Mouse (Mus musculus) layer of hippocampus, postnatal 36 days (tissue): ENCODE measurements around the gene Foxk1. TPM values are rescaled to one million over a fixed set of nuclear protein-coding genes. Genes with fewer than 3 reads are reported as not detected.
A peak's percentile ranks its signal among the peaks of the same experiment; 100 is the strongest.

Source experiments
- DNase-seq, 2 experiments: peaks; one replicate each; pipeline ENCODE4 v3.0.0; 2022
- total RNA-seq, 2 experiments: library from RNA; stranded (reverse); gene quantifications; 2 replicates each; pipeline ENCODE4 v1.2.3; 2021

The Foxk1 gene
- total RNA-seq, 2 experiments from 2014 or later = 47.9 to 52.2 TPM

DNA sequence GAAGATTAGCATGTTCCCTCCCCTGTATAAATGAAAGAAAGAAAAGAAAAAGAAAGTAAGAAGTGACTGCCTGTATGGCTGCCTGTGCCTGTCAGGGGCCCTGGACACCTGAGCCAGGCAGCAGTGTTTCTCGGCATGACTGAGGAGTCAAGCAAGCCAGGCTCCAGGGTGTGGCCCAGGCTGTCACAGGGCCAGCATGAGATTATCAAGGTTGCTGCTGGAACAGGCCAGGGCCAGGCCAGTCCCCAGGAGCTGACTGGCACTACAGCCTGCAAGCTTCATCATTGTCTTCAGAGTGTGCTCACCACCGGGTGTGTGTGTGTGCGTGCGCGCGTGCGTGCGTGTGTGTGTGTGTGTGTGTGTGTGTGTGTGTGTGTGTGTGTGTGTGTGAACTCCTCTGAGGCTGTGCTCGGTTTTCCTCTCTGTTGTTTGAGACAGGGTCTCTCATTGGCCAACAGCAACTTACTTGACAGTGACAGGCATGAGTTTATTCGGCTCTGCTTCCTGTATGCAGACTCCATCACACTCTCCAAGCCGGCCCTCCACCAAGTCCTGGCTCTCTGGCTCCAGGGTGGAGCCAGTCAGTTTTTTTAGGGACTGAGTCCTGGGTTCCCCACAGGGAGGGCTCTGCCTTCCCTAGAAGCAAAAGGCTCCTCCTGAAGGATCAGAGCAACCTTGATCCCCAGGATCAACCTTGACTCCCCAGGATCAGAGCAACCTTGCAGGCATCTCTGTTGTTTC is 43.7 kb downstream of the Foxk1 start:
- DNase-seq = no peak

DNA sequence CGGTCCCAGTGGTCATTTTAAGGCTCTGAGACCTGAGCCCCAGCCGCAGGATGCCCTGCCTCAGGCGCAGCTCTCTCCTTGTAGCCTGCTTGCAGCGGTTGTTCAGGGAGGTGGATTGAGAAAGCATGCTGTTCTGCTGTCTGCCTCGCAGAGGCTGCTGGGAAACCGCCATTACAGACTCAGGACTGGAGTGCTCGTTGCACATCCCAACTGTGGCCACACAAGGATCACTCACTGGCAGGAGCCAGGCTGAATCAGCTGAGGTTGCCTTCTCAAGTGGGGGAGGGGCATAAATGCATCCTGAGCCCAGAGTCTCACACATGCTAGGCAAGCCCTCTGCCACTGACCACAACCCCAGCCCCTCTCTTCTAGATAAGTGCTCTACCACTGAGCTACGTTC is 44.4 kb downstream of the Foxk1 start:
- DNase-seq = no peak

DNA sequence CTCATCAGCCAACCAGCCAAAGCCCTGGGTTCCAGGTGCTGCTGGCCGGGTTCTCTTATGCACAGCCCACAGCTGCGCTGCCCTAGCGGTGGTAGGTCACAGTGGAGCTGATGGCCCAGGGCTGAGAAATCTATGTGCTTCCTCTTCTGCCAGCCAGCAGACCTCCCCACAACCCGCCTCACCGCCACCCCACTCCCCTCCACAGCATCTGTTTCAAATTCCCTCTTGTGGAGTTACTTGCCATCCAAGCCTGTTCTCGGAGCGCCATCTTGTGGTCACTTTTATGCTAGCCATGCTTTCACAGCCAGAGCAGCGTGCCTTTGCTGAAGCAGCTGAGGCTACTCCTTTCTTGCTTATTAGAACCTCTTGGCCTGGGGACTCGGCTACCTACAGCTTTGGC is 46.8 kb downstream of the Foxk1 start:
- peak; percentile 89 to 90 for DNase-seq

DNA sequence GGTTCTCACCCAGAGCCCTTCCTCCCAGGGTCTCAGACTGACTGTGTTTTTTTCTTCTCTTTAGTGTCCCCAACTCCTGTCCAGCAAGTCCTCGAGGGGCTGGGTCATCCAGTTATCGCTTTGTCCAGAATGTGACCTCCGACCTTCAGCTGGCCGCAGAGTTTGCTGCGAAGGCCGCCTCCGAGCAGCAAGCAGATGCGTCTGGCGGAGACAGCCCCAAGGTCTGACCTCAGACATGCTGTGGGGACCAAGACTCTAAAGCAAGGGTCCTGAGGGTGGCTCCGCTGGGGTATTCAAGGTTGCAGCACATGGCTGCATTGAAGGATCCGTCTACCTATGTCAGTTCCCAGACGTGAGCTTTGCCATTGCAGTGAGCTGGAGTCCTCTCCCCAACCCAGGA is 47.3 kb downstream of the Foxk1 start:
- no peak for DNase-seq

DNA sequence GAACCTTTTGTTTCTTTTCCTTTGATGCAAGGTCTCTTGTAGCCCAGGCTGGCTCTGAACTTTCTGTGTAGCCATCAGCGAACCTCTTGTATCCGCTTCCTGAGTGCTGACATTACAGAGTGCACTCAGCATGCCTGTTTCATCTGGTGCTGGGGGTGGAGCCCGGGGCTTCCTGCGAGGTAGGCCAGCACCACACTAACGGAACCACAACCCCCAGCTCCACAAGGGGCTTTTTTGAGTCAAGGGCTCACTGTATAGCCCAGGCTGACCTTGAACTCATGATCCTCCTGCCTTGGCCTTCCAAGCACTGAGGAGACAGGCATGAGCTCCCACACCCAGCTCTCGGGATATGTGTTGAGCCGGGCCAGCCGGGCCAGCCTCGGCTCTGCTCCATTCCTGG is 49.5 kb downstream of the Foxk1 start:
- no peak for DNase-seq

DNA sequence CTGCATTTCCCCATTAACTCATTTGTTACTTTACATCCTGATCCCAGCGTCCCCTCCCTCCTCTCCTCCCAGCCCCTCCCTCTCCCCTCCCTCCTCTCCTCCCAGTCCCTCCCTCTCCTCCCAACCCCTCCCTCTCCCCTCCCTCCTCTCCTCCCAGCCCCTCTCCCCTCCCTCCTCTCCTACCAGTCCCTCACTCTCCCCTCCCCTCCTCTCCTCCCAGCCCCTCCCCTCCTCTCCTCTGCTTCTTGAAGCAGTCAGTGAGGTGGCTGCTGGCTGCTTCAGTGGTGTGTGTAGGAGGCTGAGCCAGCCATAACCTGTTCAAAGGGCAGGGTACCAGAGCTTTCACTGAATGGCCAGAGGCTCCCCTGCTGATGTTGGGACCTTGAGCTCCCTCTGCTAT is 50.5 kb downstream of the Foxk1 start:
- no peak for DNase-seq

DNA sequence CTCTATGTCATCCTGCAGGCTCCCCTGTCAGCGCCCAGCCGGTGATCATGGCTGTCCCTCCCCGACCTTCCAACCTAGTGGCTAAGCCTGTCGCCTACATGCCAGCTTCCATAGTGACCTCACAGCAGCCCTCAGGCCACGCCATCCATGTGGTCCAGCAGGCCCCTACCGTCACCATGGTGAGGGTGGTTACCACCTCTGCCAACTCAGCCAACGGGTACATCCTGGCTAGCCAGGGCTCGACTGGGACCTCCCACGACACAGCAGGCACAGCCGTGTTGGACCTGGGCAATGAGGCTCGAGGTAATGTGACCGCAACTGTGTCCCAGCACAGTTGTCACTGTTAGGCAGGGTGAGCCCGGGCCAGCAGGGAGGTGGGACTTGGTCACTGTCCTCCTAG is 52.4 kb downstream of the Foxk1 start:
- DNase-seq = no peak

DNA sequence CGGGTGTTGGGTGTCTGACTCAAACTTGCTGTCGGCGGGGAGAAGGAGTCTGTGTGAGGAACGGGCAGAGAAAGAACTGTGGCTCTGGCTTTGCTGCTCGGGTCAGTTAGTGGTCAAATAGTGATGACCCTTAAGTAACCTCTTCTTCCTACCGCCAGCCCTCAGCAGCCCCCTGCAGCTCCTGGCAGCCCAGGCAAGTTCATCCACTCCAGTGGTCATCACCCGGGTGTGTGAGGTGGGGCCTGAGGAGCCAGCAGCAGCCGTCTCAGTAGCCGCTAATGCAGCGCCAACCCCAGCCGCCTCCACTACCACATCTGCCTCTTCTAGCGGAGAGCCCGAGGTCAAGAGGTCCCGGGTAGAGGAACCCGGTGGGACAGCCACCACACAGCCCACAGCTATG is 55.0 kb downstream of the Foxk1 start:
- DNase-seq = no peak

DNA sequence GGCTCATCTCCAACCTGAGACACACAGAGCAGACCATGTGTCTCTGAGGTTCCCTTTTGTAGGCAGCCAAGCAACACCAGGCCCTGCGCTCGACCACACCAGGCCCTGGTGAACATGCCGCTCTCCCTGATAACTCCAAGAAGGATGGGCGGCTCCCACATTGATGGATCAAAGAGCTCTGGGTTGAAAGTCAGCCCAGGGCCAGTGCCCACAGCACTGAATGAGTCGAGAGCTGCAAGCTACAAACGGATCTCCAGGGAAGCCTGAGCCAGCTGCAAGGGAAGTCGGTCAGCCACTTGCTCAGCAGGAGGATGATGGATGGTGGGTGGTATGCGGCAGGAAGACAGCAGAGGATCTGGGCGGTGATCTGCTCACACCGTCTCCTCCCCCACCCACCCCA is 56.0 kb downstream of the Foxk1 start:
- DNase-seq = no peak

DNA sequence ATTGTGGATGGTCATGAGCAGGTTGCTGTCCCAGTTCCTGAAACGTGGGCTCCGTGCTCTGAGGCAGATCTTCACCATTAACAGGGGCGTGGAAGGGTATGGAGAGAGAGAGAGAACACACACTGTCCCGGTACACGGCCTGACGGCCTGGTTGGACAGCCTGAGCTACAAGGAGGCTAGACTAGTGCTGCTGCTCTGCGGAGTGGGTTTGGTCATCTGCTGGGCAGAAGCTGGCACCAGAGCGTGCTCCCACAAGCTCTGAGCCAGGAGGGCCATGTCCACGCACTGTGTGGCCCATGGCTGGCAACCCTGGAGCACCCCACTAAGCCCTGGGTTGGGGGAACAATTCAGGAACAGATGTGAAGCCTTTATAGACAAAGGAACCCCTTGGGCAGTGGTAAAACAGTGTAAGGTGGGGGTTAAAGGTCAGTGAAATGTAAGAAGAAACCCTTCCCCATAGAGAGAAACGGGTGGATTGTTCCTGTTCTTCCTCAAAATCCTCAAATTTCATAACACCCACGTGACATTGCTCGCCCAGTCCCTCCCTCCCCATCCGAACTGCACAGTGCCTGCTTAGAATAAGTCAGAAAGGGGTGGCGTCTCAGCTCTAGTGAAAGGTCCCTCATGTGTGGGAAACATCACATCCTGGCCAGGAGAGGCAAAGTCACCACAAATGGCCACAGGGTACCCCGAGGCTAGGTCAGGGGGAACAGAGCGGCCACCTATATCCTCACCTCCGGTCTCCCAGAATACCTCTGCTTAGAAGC is 57.7 kb downstream of the Foxk1 start:
- no peak for DNase-seq

DNA sequence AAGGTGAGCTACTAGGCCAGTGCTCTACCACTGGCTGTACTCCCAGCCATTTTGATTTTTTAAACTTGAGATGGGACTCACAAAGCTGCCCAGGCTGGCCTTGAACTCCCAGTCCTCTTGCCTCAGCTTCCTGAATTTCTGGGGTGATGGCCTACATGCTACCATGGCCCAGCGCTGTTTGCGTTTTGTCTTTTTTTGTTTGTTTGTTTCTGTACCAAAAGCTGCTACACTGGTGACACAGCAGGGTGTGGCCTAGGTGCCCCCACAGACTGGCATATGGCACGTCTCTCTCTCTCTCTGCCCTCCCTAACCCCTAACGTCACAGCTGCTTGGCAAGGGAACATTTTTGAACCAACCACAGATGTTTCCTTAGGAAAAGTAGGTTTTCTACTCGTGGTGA is 58.5 kb downstream of the Foxk1 start:
- DNase-seq = no peak

DNA sequence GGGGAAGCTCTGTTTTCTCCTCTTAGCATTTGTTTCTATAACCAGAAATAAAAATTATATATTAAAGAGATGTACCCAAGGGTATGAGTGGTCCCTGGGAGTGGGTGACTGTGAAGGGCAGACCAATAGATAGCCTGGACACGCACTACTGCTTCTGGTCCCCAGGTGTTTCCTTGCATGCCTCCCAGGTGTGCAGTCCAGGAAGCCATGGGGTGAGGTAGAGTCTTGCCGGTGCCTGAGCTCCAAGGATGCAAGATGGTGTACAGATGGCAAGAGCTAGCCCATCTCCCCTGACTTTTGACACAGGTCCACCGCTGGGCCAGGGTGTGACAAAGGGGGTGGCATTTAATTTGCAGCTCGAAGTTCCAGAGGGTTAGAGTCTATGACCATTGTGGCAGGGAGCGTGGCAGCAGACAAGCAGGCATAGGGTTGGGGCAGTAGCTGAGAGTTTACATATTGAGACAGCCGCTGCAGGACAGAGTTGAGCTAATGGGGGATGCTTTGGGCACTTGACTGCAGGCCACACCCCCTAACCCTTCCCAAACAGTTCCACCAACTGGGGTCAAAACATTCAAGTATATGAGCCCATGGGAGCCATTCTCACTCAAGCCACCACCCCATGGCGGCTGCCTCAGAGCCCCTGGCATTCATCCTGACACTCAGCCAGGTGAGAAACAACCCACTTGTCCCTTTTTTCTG is 60.8 kb downstream of the Foxk1 start:
- DNase-seq = no peak

DNA sequence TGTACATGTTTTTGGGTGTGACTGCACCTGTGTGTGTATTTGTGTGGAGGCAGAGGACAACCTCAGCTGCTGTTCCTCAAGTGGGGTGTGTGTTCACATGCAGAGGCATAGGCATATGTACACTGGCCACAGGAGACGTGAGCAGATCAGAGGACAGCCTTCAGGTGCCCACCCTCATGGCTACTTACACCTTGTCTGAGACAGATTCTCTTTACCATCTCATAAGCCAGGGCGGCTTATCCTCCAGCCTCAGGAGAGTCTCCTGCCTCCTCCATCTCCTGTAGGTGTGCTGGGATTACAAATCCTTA is 61.3 kb downstream of the Foxk1 start:
- DNase-seq = no peak

DNA sequence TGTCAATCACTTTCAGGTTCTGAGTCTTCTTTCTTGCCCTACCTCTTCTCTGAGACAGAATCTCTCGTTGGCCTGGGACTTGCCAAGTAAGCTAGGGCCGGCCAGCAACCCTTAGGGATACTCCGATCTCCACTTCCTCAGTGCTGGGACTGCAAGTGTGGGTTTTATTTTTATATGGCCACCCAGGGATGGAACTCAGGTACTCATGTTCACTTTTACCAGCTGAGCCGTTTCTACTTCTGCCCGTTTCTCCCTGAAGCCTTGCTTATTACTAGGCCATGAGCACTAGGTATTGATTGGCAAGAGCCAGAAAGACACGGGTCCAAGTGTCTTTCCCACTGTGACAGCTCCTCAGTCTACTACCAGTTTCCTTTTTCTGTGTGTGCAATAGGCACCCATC is 61.7 kb downstream of the Foxk1 start:
- no peak for DNase-seq

DNA sequence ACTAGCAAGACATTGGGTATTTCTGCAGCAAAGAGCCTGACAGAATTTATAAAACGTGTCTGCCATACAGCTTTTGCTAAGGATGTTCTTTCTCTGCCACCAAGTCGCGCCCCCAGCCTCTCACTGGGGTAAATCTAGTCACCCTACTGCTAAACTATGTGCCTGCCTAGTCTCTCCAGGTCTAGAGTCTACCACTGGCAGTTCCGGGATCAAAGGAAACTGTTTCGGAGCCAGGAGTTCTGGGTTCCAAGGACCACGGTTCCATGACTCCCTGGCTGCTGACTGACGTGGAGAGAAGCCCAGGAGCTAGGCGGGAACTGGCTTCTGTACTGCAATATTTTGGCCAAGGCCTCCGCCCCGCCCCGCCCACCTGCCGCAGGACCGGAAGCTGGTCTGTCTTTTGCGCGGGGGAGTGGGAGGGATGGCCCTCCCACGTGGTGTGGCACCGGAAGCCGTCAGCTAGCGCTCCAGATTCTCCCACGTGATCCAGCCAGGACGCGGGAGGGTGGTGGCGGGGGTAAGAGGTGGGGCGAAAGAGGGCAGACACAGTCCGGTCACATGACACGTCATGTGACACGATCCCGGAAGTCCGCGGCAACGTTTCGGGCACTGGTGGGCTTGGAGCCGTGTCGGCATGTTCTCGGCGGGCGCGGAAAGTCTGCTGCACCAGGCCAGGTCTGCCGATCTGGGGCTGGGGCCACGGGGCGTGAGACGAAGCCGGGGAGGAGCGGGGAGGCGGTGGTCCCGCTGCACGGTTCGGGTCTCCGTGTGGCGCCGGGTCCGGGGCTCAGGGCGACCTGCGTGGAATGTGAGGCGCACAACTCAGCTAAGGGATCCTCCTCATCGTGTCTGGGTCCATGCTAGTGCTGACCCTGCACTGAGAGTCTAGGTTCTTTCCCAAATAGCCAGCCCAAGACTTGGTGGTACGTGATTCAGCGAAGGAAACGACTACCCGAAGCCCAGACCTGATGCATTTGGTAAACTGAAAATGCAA is 62.5 kb downstream of the Foxk1 start, which contains the start of gene Ap5z1:
Ap5z1 (plus strand) TSS at position 484 of the 994 bp plus-strand sequence.
- peak; percentile 86 to 90 for DNase-seq

DNA sequence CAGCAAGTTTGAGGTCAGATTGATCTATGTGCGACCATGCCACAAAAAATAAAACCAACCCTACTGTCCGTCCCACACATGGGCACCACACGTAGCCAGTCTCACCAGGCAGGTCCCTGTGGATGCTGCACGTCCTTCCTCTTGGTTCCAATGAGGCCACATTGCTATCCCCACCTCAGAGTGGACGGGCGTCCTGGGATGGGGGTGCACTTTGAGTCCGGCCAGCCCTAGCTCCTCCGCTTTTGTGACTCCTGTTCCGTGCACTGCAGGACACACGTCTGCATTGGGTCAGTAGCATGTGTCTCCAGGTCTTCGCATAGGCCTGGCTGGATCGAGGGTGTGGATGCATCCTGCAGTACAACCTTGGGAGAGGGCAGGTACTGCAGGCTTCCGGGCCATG is 67.1 kb downstream of the Foxk1 start:
- no peak for DNase-seq

DNA sequence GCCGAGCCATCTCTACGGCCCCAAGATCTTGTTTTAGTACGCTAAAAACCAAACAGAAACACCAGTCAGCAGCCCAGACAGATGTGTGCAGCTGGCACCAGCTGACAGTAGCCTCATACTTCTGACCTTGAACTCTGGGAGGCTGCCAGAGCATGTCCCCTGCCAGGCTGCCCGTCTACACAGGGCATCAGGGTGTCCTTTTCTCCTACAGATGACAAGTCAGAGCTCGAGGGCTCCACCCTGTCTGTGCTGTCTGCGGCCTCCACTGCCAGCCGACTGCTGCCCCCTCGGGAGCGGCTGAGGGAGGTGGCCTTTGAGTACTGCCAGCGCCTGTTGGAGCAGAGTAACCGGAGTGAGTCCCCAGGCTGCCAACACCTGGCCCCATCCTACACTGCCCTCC is 68.5 kb downstream of the Foxk1 start:
- DNase-seq = no peak

DNA sequence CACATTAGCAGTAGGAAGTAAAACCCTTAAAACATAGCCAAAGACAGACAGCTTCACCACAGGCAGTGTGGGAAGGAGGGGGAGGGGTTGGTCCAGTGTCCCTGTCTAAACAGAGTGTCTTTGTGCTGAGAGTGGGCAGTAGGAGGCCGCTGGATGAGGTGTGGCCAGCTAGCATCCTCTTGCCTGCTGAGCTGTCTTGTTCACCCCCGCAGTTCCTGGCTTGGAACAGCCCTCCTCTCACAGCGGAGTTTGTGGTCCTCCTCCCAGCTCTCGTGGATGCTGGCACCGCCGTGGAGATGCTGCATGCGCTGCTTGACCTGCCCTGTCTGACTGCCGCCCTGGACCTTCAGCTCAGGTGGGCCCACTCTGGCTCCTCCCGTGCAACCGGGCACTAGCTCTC is 72.4 kb downstream of the Foxk1 start:
- DNase-seq = no peak

DNA sequence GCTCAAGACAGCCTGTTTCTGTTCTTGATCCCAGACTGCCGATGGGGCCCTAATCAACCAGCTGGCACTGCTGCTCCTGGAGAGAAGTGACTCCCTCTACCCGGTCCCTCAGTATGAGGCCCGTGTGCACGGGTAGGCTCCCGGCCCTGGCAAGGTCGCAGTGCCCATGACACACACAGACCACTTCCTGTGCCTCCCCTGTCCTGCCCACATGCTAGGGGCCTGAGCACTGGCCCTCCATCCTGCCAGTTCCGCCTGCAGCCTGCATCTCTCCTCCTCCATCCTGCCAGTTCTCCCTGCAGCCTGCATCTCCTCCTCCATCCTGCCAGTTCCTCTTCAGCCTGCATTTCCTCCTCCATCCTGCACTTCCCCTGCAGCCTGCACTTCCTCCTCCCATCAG is 74.4 kb downstream of the Foxk1 start:
- no peak for DNase-seq

DNA sequence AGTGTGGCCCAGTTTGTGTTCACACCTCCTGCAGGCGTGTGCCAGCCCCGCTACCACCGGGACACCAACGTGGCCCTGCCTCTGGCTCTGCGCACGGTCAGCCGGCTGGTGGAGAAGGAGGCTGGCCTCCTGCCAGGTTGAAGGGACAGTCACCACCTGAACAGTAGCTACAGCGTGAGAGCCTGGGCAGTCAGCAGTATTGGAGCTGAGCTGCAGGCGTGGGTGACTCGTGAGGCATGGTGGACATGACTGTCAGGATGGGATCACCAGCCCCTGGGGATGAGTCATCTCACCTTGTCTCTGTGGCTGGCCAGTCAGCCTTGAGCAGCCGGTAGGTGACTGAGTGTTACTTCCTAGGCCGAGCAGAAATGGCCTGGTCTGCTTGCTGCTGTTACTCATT is 76.0 kb downstream of the Foxk1 start:
- DNase-seq = no peak

DNA sequence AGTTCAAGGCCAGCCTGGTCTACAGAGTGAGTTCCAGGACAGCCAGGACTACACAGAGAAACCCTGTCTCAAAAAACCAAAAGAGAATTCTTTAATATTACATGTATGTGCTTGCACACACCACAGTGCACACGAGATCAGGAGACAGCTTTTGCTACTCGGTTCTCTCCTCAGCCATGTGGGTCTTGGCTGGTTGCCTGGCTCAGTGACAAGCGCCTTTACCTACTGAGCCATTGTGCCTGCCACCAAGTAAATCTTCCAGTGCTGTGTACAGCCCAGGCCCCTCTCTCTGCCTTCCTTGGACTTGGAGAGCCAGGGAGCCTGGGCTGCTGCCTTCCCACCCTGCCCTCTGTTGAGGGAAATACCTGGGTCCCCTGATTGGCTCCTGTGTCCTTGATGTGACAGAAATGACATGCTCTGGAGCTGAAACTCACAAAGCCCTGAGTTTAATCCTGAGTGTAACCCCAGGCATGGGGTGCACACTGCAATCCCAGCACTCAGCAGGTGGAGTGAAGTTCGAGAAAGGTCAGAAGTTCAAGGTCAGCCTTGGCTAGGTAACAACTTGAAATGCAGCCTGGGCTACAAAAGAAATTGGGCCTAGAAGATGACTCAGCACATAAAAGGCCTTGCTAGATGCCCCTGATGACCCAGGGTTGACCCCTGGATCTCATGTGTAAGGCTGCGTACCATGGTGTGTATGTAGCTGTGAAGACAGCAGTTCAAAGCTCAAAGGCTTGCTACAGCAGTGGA is 76.7 kb downstream of the Foxk1 start:
- DNase-seq = no peak
